Mouse (Mus musculus): ENCODE measurements around the gene Pard3. TPM values are rescaled to one million over a fixed set of nuclear protein-coding genes. Genes with fewer than 3 reads are reported as not detected.

The Pard3 gene
- polyA plus RNA-seq, 2 experiments, result 4.5 TPM

DNA sequence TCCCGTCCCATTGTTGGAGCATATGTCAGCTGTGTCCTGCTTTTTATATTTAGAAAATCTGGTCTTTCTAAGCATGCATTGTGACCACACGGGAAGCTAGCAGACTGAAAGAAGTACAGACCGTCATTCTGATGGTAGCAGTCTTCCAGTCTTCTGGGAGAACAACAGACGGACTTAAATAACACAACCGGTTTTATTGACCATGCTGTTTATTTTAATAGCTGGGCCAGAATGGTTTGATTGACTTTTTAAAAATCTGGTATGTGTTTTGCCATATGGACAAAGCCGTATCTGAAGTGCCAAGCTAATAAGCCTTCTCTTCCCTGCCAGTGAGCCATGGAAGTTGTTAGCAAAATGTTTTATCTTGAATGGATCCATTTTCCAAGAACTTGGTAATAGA, 428.3 kb downstream of the Pard3 start:
- H3K4me2 ChIP-seq (ENCODE audit: low read depth), result no peak overlapping the region
- TF ChIP-seq EP300 (IDR thresholded peaks at IDR 0.05; ENCODE audit: low read depth) (no peak), CTCF (IDR thresholded peaks at IDR 0.05; ENCODE audit: low read depth) (no peak)
- no peak overlapping the region for H3K27ac ChIP-seq
- no peak overlapping the region for H3K9ac ChIP-seq (replicated peaks)
- H3K4me1 ChIP-seq (replicated peaks; ENCODE audit: control insufficient read depth in 2 of 2, insufficient read depth in 2 of 2, low read length in 1 of 2), result no peaks in the 10 kb centered on the region
- DNase-seq (ENCODE audit: low read depth in 3 of 3, low spot score in 3 of 3) (no peak), ATAC-seq (ENCODE audit: insufficient read depth) (no peak)
- no peak overlapping the region for H3K4me3 ChIP-seq (ENCODE audit: insufficient read depth in 1 of 2, low read depth in 2 of 2, low read length in 2 of 2)
- H3K9me3 ChIP-seq (ENCODE audit: control insufficient read depth, low read length), result no peaks in the 10 kb centered on the region
- no peaks in the 10 kb centered on the region for H3K36me3 ChIP-seq (replicated peaks; ENCODE audit: control insufficient read depth, insufficient read depth, low read depth)
- 72% methylated on average over 6 of the region's 6 CpGs for WGBS (ENCODE audit: insufficient replicate concordance)
- no peaks in the 10 kb centered on the region for H3K27me3 ChIP-seq (ENCODE audit: control insufficient read depth, insufficient read depth, low read length)

- TF ChIP-seq CTCF (IDR thresholded peaks at IDR 0.05; ENCODE audit: low read depth), result no peak
- no peak for TF ChIP-seq EP300 (IDR thresholded peaks at IDR 0.05; ENCODE audit: low read depth)
- 40% methylated on average over 4 of the region's 4 CpGs for WGBS (ENCODE audit: insufficient replicate concordance)
- DNase-seq (ENCODE audit: low read depth in 3 of 3, low spot score in 3 of 3), result no peak
- no peaks in the 10 kb centered on the region; a peak in 1 of 4 replicates for H3K4me1 ChIP-seq (replicated peaks; ENCODE audit: control insufficient read depth in 2 of 2, insufficient read depth in 2 of 2, low read length in 1 of 2)
- H3K9me3 ChIP-seq (ENCODE audit: control insufficient read depth, low read length), result no peaks in the 10 kb centered on the region
- no peaks in the 10 kb centered on the region for H3K27me3 ChIP-seq (ENCODE audit: control insufficient read depth, insufficient read depth, low read length)
- H3K36me3 ChIP-seq (replicated peaks; ENCODE audit: control insufficient read depth, insufficient read depth, low read depth), result no peaks in the 10 kb centered on the region
- ATAC-seq (ENCODE audit: insufficient read depth), result no peak
- no peak overlapping the region for H3K27ac ChIP-seq
- H3K4me2 ChIP-seq (ENCODE audit: low read depth), result no peak overlapping the region
- H3K4me3 ChIP-seq (ENCODE audit: insufficient read depth in 1 of 2, low read depth in 2 of 2, low read length in 2 of 2), result no peak overlapping the region
- H3K9ac ChIP-seq (replicated peaks), result no peak overlapping the region
These were observed 431.6 kb downstream of the Pard3 start for GRCm38 (mm10) chr8:127495226-127495780.

- ATAC-seq (ENCODE audit: insufficient read depth) (no peak), DNase-seq (ENCODE audit: low read depth in 3 of 3, low spot score in 3 of 3) (no peak)
- Histone ChIP-seq H3K9me3 (ENCODE audit: control insufficient read depth, low read length) (no peaks in the 10 kb centered on the region), H3K9ac (replicated peaks) (no peak overlapping the region), H3K4me2 (ENCODE audit: low read depth) (no peak overlapping the region), H3K4me3 (ENCODE audit: insufficient read depth in 1 of 2, low read depth in 2 of 2, low read length in 2 of 2) (no peak overlapping the region), H3K27ac (no peak overlapping the region), H3K27me3 (ENCODE audit: control insufficient read depth, insufficient read depth, low read length) (no peaks in the 10 kb centered on the region), H3K4me1 (replicated peaks; ENCODE audit: control insufficient read depth in 2 of 2, insufficient read depth in 2 of 2, low read length in 1 of 2) (peaks cover 0 to 17% of the 10 kb centered on the region in 2 experiments; a peak in 2 of 4 replicates), H3K36me3 (replicated peaks; ENCODE audit: control insufficient read depth, insufficient read depth, low read depth) (no peaks in the 10 kb centered on the region)
- no peak for TF ChIP-seq CTCF (IDR thresholded peaks at IDR 0.05; ENCODE audit: low read depth)
- TF ChIP-seq EP300 (IDR thresholded peaks at IDR 0.05; ENCODE audit: low read depth), result no peak
- WGBS (ENCODE audit: insufficient replicate concordance), result 64% methylated on average over 13 of the region's 13 CpGs
These were observed 435.5 kb downstream of the Pard3 start for GRCm38 (mm10) chr8:127498997-127499719.

DNA sequence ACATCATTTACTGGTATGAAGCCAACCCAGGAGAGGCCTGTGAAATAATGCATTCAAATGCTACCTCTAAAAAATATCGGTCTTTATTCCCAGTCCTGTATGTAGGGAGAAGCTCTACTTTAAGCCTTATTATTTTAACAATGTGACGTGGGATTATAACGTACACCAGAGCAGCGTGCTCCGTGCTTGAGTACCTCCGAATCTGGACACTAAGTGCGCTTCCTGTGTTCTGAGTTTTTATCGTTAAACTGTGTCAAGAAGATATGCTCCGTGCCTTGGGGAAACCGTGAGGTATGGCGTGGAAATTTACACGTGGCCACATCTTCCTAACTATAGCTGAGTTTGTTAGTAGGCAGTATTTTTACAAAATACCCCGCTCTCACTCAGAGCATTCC, 436.0 kb downstream of the Pard3 start:
- Histone ChIP-seq H3K9ac (replicated peaks) (no peak overlapping the region), H3K4me3 (ENCODE audit: insufficient read depth in 1 of 2, low read depth in 2 of 2, low read length in 2 of 2) (peak overlapping the region; percentile 31 to 40; a peak in 3 of 4 replicates), H3K4me2 (ENCODE audit: low read depth) (peak overlapping the region; percentile 59), H3K27me3 (ENCODE audit: control insufficient read depth, insufficient read depth, low read length) (no peaks in the 10 kb centered on the region), H3K4me1 (replicated peaks; ENCODE audit: control insufficient read depth in 2 of 2, insufficient read depth in 2 of 2, low read length in 1 of 2) (peaks cover 0 to 18% of the 10 kb centered on the region in 2 experiments; a peak in 2 of 4 replicates), H3K27ac (no peak overlapping the region), H3K9me3 (ENCODE audit: control insufficient read depth, low read length) (no peaks in the 10 kb centered on the region), H3K36me3 (replicated peaks; ENCODE audit: control insufficient read depth, insufficient read depth, low read depth) (no peaks in the 10 kb centered on the region)
- WGBS (ENCODE audit: insufficient replicate concordance), result 18% methylated on average over 13 of the region's 13 CpGs
- no peak for TF ChIP-seq EP300 (IDR thresholded peaks at IDR 0.05; ENCODE audit: low read depth)
- no peak for TF ChIP-seq CTCF (IDR thresholded peaks at IDR 0.05; ENCODE audit: low read depth)
- DNase-seq (ENCODE audit: low read depth in 3 of 3, low spot score in 3 of 3) (no peak), ATAC-seq (ENCODE audit: insufficient read depth) (no peak)

- 7% methylated on average over 7 of the region's 7 CpGs for WGBS (ENCODE audit: insufficient replicate concordance)
- ATAC-seq (ENCODE audit: insufficient read depth) (peak; percentile 37; the same call in 1 of the 2 replicates), DNase-seq (ENCODE audit: low read depth in 3 of 3, low spot score in 3 of 3) (no peak)
- TF ChIP-seq CTCF (IDR thresholded peaks at IDR 0.05; ENCODE audit: low read depth) (no peak), EP300 (IDR thresholded peaks at IDR 0.05; ENCODE audit: low read depth) (no peak)
- no peak overlapping the region for H3K27ac ChIP-seq
- H3K4me2 ChIP-seq (ENCODE audit: low read depth), result peak overlapping the region; percentile 59
- peak overlapping the region; percentile 9; the same call in 1 of the 2 replicates for H3K9ac ChIP-seq (replicated peaks)
- peaks cover 0 to 22% of the 10 kb centered on the region in 2 experiments; a peak in 2 of 4 replicates for H3K4me1 ChIP-seq (replicated peaks; ENCODE audit: control insufficient read depth in 2 of 2, insufficient read depth in 2 of 2, low read length in 1 of 2)
- peak overlapping the region; percentile 8 to 40; a peak in 2 of 4 replicates for H3K4me3 ChIP-seq (ENCODE audit: insufficient read depth in 1 of 2, low read depth in 2 of 2, low read length in 2 of 2)
- no peaks in the 10 kb centered on the region for H3K9me3 ChIP-seq (ENCODE audit: control insufficient read depth, low read length)
- H3K36me3 ChIP-seq (replicated peaks; ENCODE audit: control insufficient read depth, insufficient read depth, low read depth), result no peaks in the 10 kb centered on the region
- no peaks in the 10 kb centered on the region for H3K27me3 ChIP-seq (ENCODE audit: control insufficient read depth, insufficient read depth, low read length)
These were observed 436.5 kb downstream of the Pard3 start for GRCm38 (mm10) chr8:127500206-127500605.
